ENCODE assay signal across 17 mouse cellular contexts in the genomic region with DNA sequence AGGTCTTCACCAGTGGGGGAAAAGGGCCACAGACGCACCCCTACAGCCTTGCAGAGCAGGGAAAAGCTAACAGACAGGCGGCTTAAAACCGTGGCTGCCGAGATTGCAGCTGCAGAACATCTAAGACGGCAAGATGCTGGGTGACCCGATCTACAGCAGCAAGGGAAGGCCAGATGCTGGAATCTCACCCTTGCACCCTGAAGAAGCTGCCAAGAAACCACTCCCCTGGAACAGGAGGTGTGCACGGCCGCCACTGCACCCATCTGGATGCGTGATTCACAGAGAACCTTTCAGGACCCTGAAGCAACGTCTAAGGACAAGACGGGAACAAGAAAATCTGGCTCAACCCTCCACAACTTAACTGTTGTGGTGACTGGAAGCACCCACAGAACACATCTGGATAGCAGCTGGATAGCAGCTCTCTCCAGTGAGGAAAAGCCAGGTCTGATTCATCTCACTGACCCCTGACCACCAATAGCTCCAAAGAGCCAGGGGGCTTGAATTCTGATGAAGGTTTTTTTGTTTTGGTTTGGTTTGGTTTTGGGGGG. TPM values are rescaled to one million over a fixed set of nuclear protein-coding genes. Genes with fewer than 3 reads are reported as not detected.
DNase-seq lines count a peak whose midpoint lies in the region; ATAC-seq lines count a peak whose summit lies in the region.
"Had no signal": no experiment of that assay in that cellular context is flagged by ENCODE, and none has a peak within 500 bp of the region (broad histone marks: within the 10 kb centered on the region; RNA-seq: fewer than 3 reads in every experiment).

No protein-coding gene starts in this region.

- H3K4me1 ChIP-seq in heart, embryonic 10.5 days, result peaks cover 50% of the 10 kb centered on the region
- H3K4me1 ChIP-seq in midbrain, embryonic 12.5 days, result peaks cover 77% of the 10 kb centered on the region
- peaks cover 54% of the 10 kb centered on the region for H3K4me1 ChIP-seq in midbrain, embryonic 14.5 days (ENCODE audit: control insufficient read depth, insufficient read depth, low read length)
- H3K4me1 ChIP-seq in kidney, embryonic 15.5 days, result peaks cover 79% of the 10 kb centered on the region

- DNase-seq in heart, embryonic 10.5 days (ENCODE audit: low spot score), result peak; percentile 66
- DNase-seq in heart, adult 18-20 months, result no peak
- no peak for DNase-seq in midbrain, embryonic 14.5 days
- peak; percentile 54 for DNase-seq in retina, adult 2 months (ENCODE audit: low read depth, low spot score)
- DNase-seq in left cerebral cortex, adult 11 months (ENCODE audit: low spot score), result no peak
- DNase-seq: adrenal gland, postnatal 36 days; cerebellum, postnatal 14 days; forebrain, postnatal 0 days; gastrocnemius, postnatal 36 days; liver, embryonic 13.5 days; lung, postnatal 14 days had no signal

- no peaks in the 10 kb centered on the region for H3K27me3 ChIP-seq in heart, embryonic 10.5 days (ENCODE audit: insufficient read depth, poor library complexity, severe bottlenecking)
- H3K27me3 ChIP-seq in midbrain, embryonic 12.5 days, result no peaks in the 10 kb centered on the region
- H3K27me3 ChIP-seq in midbrain, embryonic 14.5 days (ENCODE audit: control insufficient read depth, insufficient read depth, low read length), result no peaks in the 10 kb centered on the region
- no peaks in the 10 kb centered on the region for H3K27me3 ChIP-seq in kidney, embryonic 15.5 days
- H3K27me3 ChIP-seq: embryonic facial prominence, embryonic 15.5 days; heart, embryonic 15.5 days; liver, embryonic 13.5 days; stomach, embryonic 15.5 days had no signal

- no peak overlapping the region for H3K4me3 ChIP-seq in heart, embryonic 10.5 days
- H3K4me3 ChIP-seq in midbrain, embryonic 12.5 days, result no peak overlapping the region
- H3K4me3 ChIP-seq in midbrain, embryonic 14.5 days (replicated peaks; ENCODE audit: low read depth, low read length), result no peak overlapping the region
- H3K4me3 ChIP-seq in kidney, embryonic 15.5 days (replicated peaks), result no peak overlapping the region
- H3K4me3 ChIP-seq: embryonic facial prominence, embryonic 15.5 days; heart, embryonic 15.5 days; liver, embryonic 13.5 days; stomach, embryonic 15.5 days had no signal

- H3K9ac ChIP-seq in midbrain, embryonic 12.5 days (replicated peaks), result no peak overlapping the region; the same call in 1 of the 2 replicates
- H3K9ac ChIP-seq in midbrain, embryonic 14.5 days (replicated peaks; ENCODE audit: low read length), result no peak overlapping the region
- H3K9ac ChIP-seq in kidney, embryonic 15.5 days, result no peak overlapping the region
- H3K9ac ChIP-seq: embryonic facial prominence, embryonic 15.5 days; forebrain, postnatal 0 days; heart, embryonic 15.5 days; liver, embryonic 13.5 days; stomach, embryonic 15.5 days had no signal

- no peaks in the 10 kb centered on the region for H3K9me3 ChIP-seq in heart, embryonic 10.5 days
- H3K9me3 ChIP-seq in midbrain, embryonic 12.5 days, result no peaks in the 10 kb centered on the region
- no peaks in the 10 kb centered on the region for H3K9me3 ChIP-seq in midbrain, embryonic 14.5 days (ENCODE audit: control insufficient read depth, low read length)
- H3K9me3 ChIP-seq in kidney, embryonic 15.5 days (replicated peaks), result no peaks in the 10 kb centered on the region
- H3K9me3 ChIP-seq: embryonic facial prominence, embryonic 15.5 days; heart, embryonic 15.5 days; liver, embryonic 13.5 days; stomach, embryonic 15.5 days had no signal

- 78% methylated on average over 11 of the region's 11 CpGs for WGBS in heart, embryonic 10.5 days
- 71% methylated on average over 11 of the region's 11 CpGs for WGBS in midbrain, embryonic 12.5 days
- WGBS in midbrain, embryonic 14.5 days, result 63% methylated on average over 11 of the region's 11 CpGs
- 40% methylated on average over 11 of the region's 11 CpGs for WGBS in kidney, embryonic 15.5 days

- no peak overlapping the region for H3K4me2 ChIP-seq in midbrain, embryonic 12.5 days (replicated peaks)
- no peak overlapping the region for H3K4me2 ChIP-seq in midbrain, embryonic 14.5 days (ENCODE audit: low read length)
- no peak overlapping the region for H3K4me2 ChIP-seq in kidney, embryonic 15.5 days
- H3K4me2 ChIP-seq: embryonic facial prominence, embryonic 15.5 days; heart, embryonic 15.5 days; liver, embryonic 13.5 days; stomach, embryonic 15.5 days had no signal

- peaks cover 80% of the 10 kb centered on the region for H3K36me3 ChIP-seq in heart, embryonic 10.5 days
- H3K36me3 ChIP-seq in midbrain, embryonic 12.5 days, result peaks cover 72% of the 10 kb centered on the region
- peaks cover 56% of the 10 kb centered on the region for H3K36me3 ChIP-seq in midbrain, embryonic 14.5 days (ENCODE audit: control insufficient read depth, insufficient read depth, low read length)
- H3K36me3 ChIP-seq in kidney, embryonic 15.5 days, result peaks cover 76% of the 10 kb centered on the region

- ATAC-seq in midbrain, embryonic 12.5 days (ENCODE audit: low FRiP score, low read depth), result no peak
- no peak for ATAC-seq in midbrain, embryonic 14.5 days (ENCODE audit: low FRiP score, low TSS enrichment)
- ATAC-seq in kidney, embryonic 15.5 days (replicated peaks; ENCODE audit: low FRiP score), result no peak
- no peak for ATAC-seq in erythroid progenitor cell, adult 5-6 weeks (replicated peaks; ENCODE audit: low FRiP score, poor library complexity, severe bottlenecking)
- ATAC-seq: forebrain, postnatal 0 days had no signal

- 0 out of 2 replicates have a peak overlapping the region, but pooled peaks have one; percentile 44 for H3K27ac ChIP-seq in heart, embryonic 10.5 days
- H3K27ac ChIP-seq in midbrain, embryonic 12.5 days (replicated peaks), result peak overlapping the region; percentile 58
- H3K27ac ChIP-seq in midbrain, embryonic 14.5 days (replicated peaks; ENCODE audit: low read depth, low read length), result no peak overlapping the region
- 0 out of 2 replicates have a peak overlapping the region, but pooled peaks have one; percentile 18 for H3K27ac ChIP-seq in kidney, embryonic 15.5 days
- H3K27ac ChIP-seq: embryonic facial prominence, embryonic 15.5 days; heart, embryonic 15.5 days; liver, embryonic 13.5 days; stomach, embryonic 15.5 days had no signal

RNA-seq across cellular contexts. Expression of a gene that starts 11.0 kb away (rescaled TPM):
- polyA plus RNA-seq in heart, embryonic 10.5 days (2016; fragmentation: Nextera tagmentation; extraction: Ambion mirVana), result 15.9 and 16.3 TPM in 2 replicates
- total RNA-seq in heart, adult 18-20 months (2021), result 100 to 1,000 TPM; 179 to 203 TPM
- 41.5 and 47.9 TPM in 2 replicates for polyA plus RNA-seq in midbrain, embryonic 12.5 days (2016; fragmentation: Nextera tagmentation; extraction: Ambion mirVana)
- polyA plus RNA-seq in midbrain, embryonic 14.5 days (2014; fragmentation: Nextera tagmentation; extraction: Ambion mirVana), result 33.1 and 61.8 TPM in 2 replicates
- 29.1 and 29.3 TPM in 2 replicates for polyA plus RNA-seq in kidney, embryonic 15.5 days (2015; fragmentation: Nextera tagmentation; extraction: Ambion mirVana)
- total RNA-seq in erythroid progenitor cell, adult 5-6 weeks (2015; ENCODE audit: low replicate concordance), result 8.4 and 10.5 TPM in 2 replicates
- 18.1 and 44.6 TPM in 2 replicates for total RNA-seq in erythroid progenitor cell, adult 5-6 weeks (2017; ENCODE audit: low replicate concordance)

Comparison
In these comparisons a context has a peak if more than half of its experiments do, and no peak if none do; other contexts are left out.
1. DNase-seq: peak in heart, embryonic 10.5 days (single experiment) and retina, adult 2 months (single experiment); none in heart, adult 18-20 months (0 of 2), midbrain, embryonic 14.5 days (single experiment) and left cerebral cortex, adult 11 months (single experiment).